Mouse (Mus musculus): ENCODE measurements around the gene Tmem102.

Tmem102 gene

DNA sequence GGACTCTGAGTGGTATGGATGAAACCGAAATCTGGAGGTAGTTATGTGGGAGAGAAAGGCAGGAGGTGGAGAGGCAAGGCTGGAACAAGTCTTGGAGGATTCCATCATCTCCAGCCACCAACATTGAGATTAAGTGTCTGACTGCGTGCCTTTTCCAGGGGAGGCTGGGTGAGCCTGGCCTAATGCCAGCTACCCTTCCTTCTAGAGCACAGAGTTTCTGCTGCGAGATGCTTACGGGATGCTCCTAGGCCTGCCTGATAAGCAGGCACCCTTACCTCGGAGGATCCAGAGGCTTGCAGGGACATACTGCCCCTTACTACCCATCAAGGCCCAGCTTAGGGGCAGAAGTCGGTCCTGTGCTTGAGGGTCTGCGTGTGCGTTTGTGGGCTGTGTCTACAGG, 28.1 kb upstream of the Tmem102 start:
- H3K27me3 ChIP-seq (ENCODE audit: insufficient read depth, low read length), result peaks cover 58% of the 10 kb centered on the region
- H3K4me1 ChIP-seq (replicated peaks; ENCODE audit: low read depth, low read length), result peaks cover 62% of the 10 kb centered on the region
- TF ChIP-seq NANOG (IDR thresholded peaks at IDR 0.05; ENCODE audit: borderline replicate concordance, low read length) (no peak), CTCF (conservative IDR thresholded peaks at IDR 0.05; ENCODE audit: low read length) (no peak), POU5F1 (IDR thresholded peaks at IDR 0.05; ENCODE audit: borderline replicate concordance, low read length) (no peak)
- no peaks in the 10 kb centered on the region for H3K9me3 ChIP-seq (ENCODE audit: low read length)
- H3K4me3 ChIP-seq (replicated peaks; ENCODE audit: low read length), result peak overlapping the region; percentile 81
- H3K36me3 ChIP-seq (ENCODE audit: insufficient read depth, low read length), result peaks cover 8% of the 10 kb centered on the region

GRCm38 (mm10) chr11:69828832-69829231, 23.4 kb upstream of the Tmem102 start:
- H3K9me3 ChIP-seq (ENCODE audit: low read length), result peaks cover 11% of the 10 kb centered on the region; the same call in 1 of the 2 replicates
- no peak overlapping the region for H3K4me3 ChIP-seq (replicated peaks; ENCODE audit: low read length)
- no peak for TF ChIP-seq POU5F1 (IDR thresholded peaks at IDR 0.05; ENCODE audit: borderline replicate concordance, low read length)
- no peak for TF ChIP-seq NANOG (IDR thresholded peaks at IDR 0.05; ENCODE audit: borderline replicate concordance, low read length)
- no peak for TF ChIP-seq CTCF (conservative IDR thresholded peaks at IDR 0.05; ENCODE audit: low read length)
- peaks cover 38% of the 10 kb centered on the region for H3K36me3 ChIP-seq (ENCODE audit: insufficient read depth, low read length)
- peaks cover 62% of the 10 kb centered on the region for H3K4me1 ChIP-seq (replicated peaks; ENCODE audit: low read depth, low read length)
- peaks cover 36% of the 10 kb centered on the region for H3K27me3 ChIP-seq (ENCODE audit: insufficient read depth, low read length)

GRCm38 (mm10) chr11:69823456-69823855, 18.0 kb upstream of the Tmem102 start:
- TF ChIP-seq NANOG (IDR thresholded peaks at IDR 0.05; ENCODE audit: borderline replicate concordance, low read length) (no peak), POU5F1 (IDR thresholded peaks at IDR 0.05; ENCODE audit: borderline replicate concordance, low read length) (no peak), CTCF (conservative IDR thresholded peaks at IDR 0.05; ENCODE audit: low read length) (no peak)
- Histone ChIP-seq H3K9me3 (ENCODE audit: low read length) (peaks cover 11% of the 10 kb centered on the region; the same call in 1 of the 2 replicates), H3K36me3 (ENCODE audit: insufficient read depth, low read length) (peaks cover 29% of the 10 kb centered on the region), H3K4me3 (replicated peaks; ENCODE audit: low read length) (no peak overlapping the region), H3K4me1 (replicated peaks; ENCODE audit: low read depth, low read length) (peaks cover 31% of the 10 kb centered on the region), H3K27me3 (ENCODE audit: insufficient read depth, low read length) (peaks cover 25% of the 10 kb centered on the region)

DNA sequence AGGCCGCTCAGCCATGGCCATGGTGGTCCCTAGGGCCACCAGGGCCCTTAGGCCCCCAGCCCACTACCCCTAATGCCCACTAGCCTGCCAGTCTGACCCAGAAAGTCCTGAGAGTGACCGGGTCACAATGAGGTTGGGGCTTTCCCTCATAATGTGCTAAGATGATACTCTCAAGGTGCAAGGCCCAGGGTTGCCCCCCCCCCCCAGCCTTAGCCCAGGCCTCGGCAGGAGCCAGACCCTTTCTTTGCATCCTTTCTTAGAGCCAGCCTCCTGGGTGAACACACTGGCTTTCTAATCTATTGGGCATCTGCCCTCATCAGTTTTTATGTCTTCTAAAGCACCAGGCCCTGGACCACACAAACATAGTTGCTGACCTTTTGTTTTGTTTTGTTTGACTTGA, 16.7 kb upstream of the Tmem102 start, which contains the start of gene Spem1:
Gene Spem1 (minus strand): TSS at position 101 of the 400 bp plus-strand sequence.
- peaks cover 17% of the 10 kb centered on the region for H3K36me3 ChIP-seq (ENCODE audit: insufficient read depth, low read length)
- peaks cover 38% of the 10 kb centered on the region for H3K27me3 ChIP-seq (ENCODE audit: insufficient read depth, low read length)
- no peak within 1 kb of the TSS for H3K4me3 ChIP-seq (replicated peaks; ENCODE audit: low read length)
- TF ChIP-seq CTCF (conservative IDR thresholded peaks at IDR 0.05; ENCODE audit: low read length), result no peak
- TF ChIP-seq NANOG (IDR thresholded peaks at IDR 0.05; ENCODE audit: borderline replicate concordance, low read length), result no peak
- no peak for TF ChIP-seq POU5F1 (IDR thresholded peaks at IDR 0.05; ENCODE audit: borderline replicate concordance, low read length)
- peaks cover 29% of the 10 kb centered on the region for H3K4me1 ChIP-seq (replicated peaks; ENCODE audit: low read depth, low read length)
- H3K9me3 ChIP-seq (ENCODE audit: low read length), result peaks cover 8% of the 10 kb centered on the region; the same call in 1 of the 2 replicates

DNA sequence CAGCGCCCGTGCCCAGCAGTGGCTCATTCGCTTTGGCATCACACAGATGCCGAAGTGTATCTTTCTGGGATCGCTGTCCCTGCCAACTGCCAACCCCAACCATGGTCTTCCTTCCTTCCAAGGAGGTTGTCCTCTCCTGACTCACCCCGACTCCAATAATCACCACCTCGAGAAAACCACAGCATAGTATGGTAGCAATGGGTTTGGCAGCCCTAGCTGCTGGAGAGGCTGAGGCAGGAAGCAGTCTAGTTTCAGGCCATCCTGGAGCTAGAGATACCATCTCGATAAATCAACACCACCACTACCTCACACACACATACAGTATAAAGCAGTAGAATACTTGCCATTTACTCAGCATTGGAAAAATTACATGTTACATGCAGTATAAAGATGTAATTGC, 13.4 kb upstream of the Tmem102 start:
- Histone ChIP-seq H3K4me3 (replicated peaks; ENCODE audit: low read length) (no peak overlapping the region), H3K4me1 (replicated peaks; ENCODE audit: low read depth, low read length) (peaks cover 26% of the 10 kb centered on the region), H3K36me3 (ENCODE audit: insufficient read depth, low read length) (no peaks in the 10 kb centered on the region), H3K27me3 (ENCODE audit: insufficient read depth, low read length) (peaks cover 42% of the 10 kb centered on the region), H3K9me3 (ENCODE audit: low read length) (no peaks in the 10 kb centered on the region)
- TF ChIP-seq NANOG (IDR thresholded peaks at IDR 0.05; ENCODE audit: borderline replicate concordance, low read length) (no peak), POU5F1 (IDR thresholded peaks at IDR 0.05; ENCODE audit: borderline replicate concordance, low read length) (no peak), CTCF (conservative IDR thresholded peaks at IDR 0.05; ENCODE audit: low read length) (no peak)

DNA sequence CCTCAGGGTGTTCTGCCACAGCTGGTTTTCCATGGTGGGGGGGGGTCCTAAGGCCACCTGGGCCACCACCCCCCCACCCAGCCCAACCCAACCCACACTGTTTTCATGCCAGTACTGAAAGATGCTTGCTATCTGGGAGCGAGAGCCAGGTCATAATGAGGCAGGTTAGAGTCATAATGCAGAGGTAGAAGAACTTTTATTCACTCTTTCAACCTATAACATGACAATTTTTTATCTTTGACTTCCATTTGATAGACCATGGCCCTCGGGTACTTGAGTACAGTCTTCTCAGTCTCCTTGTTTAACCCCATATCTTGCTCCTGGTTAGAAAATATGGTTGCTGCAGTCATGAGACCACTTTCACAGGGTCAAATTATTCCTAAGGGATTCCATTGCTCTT, 12.9 kb upstream of the Tmem102 start, which contains the start of gene Spem2:
Gene Spem2 (minus strand): TSS at position 101 of the 400 bp plus-strand sequence.
- peaks cover 41% of the 10 kb centered on the region for H3K27me3 ChIP-seq (ENCODE audit: insufficient read depth, low read length)
- no peaks in the 10 kb centered on the region for H3K9me3 ChIP-seq (ENCODE audit: low read length)
- TF ChIP-seq NANOG (IDR thresholded peaks at IDR 0.05; ENCODE audit: borderline replicate concordance, low read length) (no peak), CTCF (conservative IDR thresholded peaks at IDR 0.05; ENCODE audit: low read length) (no peak)
- H3K4me1 ChIP-seq (replicated peaks; ENCODE audit: low read depth, low read length), result peaks cover 21% of the 10 kb centered on the region
- no peaks in the 10 kb centered on the region for H3K36me3 ChIP-seq (ENCODE audit: insufficient read depth, low read length)
- peak within 1 kb of the TSS; percentile 54 for H3K4me3 ChIP-seq (replicated peaks; ENCODE audit: low read length)

GRCm38 (mm10) chr11:69816520-69816919, 11.1 kb upstream of the Tmem102 start:
- peak overlapping the region; percentile 54 for H3K4me3 ChIP-seq (replicated peaks; ENCODE audit: low read length)
- peaks cover 52% of the 10 kb centered on the region for H3K27me3 ChIP-seq (ENCODE audit: insufficient read depth, low read length)
- peaks cover 21% of the 10 kb centered on the region for H3K4me1 ChIP-seq (replicated peaks; ENCODE audit: low read depth, low read length)
- TF ChIP-seq NANOG (IDR thresholded peaks at IDR 0.05; ENCODE audit: borderline replicate concordance, low read length) (no peak), CTCF (conservative IDR thresholded peaks at IDR 0.05; ENCODE audit: low read length) (no peak), POU5F1 (IDR thresholded peaks at IDR 0.05; ENCODE audit: borderline replicate concordance, low read length) (no peak)
- H3K36me3 ChIP-seq (ENCODE audit: insufficient read depth, low read length), result no peaks in the 10 kb centered on the region
- H3K9me3 ChIP-seq (ENCODE audit: low read length), result no peaks in the 10 kb centered on the region

- Histone ChIP-seq H3K4me3 (replicated peaks; ENCODE audit: low read length) (no peak within 1 kb of the TSS), H3K4me1 (replicated peaks; ENCODE audit: low read depth, low read length) (peaks cover 21% of the 10 kb centered on the region), H3K9me3 (ENCODE audit: low read length) (no peaks in the 10 kb centered on the region), H3K27me3 (ENCODE audit: insufficient read depth, low read length) (peaks cover 61% of the 10 kb centered on the region), H3K36me3 (ENCODE audit: insufficient read depth, low read length) (no peaks in the 10 kb centered on the region)
- TF ChIP-seq POU5F1 (IDR thresholded peaks at IDR 0.05; ENCODE audit: borderline replicate concordance, low read length), result no peak
- TF ChIP-seq CTCF (conservative IDR thresholded peaks at IDR 0.05; ENCODE audit: low read length), result 0 out of 2 replicates have a peak, but pooled peaks have one; percentile 15
Measured at GRCm38 (mm10) chr11:69815155-69815554, 9.7 kb upstream of the Tmem102 start, which contains the start of gene Gm39566. Gene Gm39566 (minus strand): TSS chr11:69815298.

DNA sequence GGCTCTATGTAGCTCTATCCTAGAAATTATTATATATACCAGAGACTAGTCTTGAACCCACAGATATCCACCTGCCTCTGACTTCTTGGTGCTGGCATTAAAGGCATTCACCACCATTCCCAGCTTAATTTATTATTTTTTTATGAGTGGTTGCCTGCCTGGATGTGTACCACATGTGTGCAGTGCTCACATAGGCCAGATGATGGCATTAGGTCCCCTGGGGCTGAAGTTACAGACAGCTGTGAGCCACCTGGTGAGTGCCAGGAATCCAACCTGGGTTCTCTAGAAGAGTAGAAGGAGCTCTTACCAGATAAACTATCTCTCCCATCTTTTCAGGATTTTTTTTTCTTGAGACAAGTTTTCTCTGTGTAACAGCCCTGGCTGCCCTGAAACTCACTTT, 4.9 kb upstream of the Tmem102 start:
- TF ChIP-seq NANOG (IDR thresholded peaks at IDR 0.05; ENCODE audit: borderline replicate concordance, low read length) (no peak), POU5F1 (IDR thresholded peaks at IDR 0.05; ENCODE audit: borderline replicate concordance, low read length) (no peak), CTCF (conservative IDR thresholded peaks at IDR 0.05; ENCODE audit: low read length) (no peak)
- H3K27me3 ChIP-seq (ENCODE audit: insufficient read depth, low read length), result peaks cover 38% of the 10 kb centered on the region
- H3K9me3 ChIP-seq (ENCODE audit: low read length), result no peaks in the 10 kb centered on the region
- H3K36me3 ChIP-seq (ENCODE audit: insufficient read depth, low read length), result no peaks in the 10 kb centered on the region
- H3K4me1 ChIP-seq (replicated peaks; ENCODE audit: low read depth, low read length), result peaks cover 13% of the 10 kb centered on the region
- H3K4me3 ChIP-seq (replicated peaks; ENCODE audit: low read length), result no peak overlapping the region
